In genomic region chr17:7079558-7079957, GRCm38 (mm10) we compare ENCODE assay signal across 8 mouse cellular contexts. TPM values are rescaled to one million over a fixed set of nuclear protein-coding genes. Genes with fewer than 3 reads are reported as not detected.
DNase-seq lines count a peak whose midpoint lies in the region.

No protein-coding gene starts in this region.

- peak; percentile 23 for DNase-seq in adrenal gland, adult 8-10 months
- DNase-seq in cerebellum, postnatal 4 days (ENCODE audit: low spot score in 2 of 2) = peak; percentile 31 to 68
- DNase-seq in heart, adult 11 months = peak; percentile 80
- DNase-seq in kidney, adult 8-10 months = peak; percentile 14 to 60
- DNase-seq in layer of hippocampus, postnatal 36 days = peak; percentile 30 to 56
- DNase-seq in lung, postnatal 14 days = peak; percentile 78
- DNase-seq in right cerebral cortex, postnatal 14 days = peak; percentile 69
- DNase-seq in thymus, postnatal 4 days = peak; percentile 85

RNA-seq across cellular contexts. Expression of gene Gm1604a, which starts 54.2 kb away (rescaled TPM):
- not detected for total RNA-seq in adrenal gland, adult 8-10 months (2022)
- 1 to 10 TPM; 1.5 to 1.8 TPM for total RNA-seq in layer of hippocampus, postnatal 36 days (2021)

Comparison
In these comparisons a context has a peak if more than half of its experiments do, and no peak if none do; other contexts are left out.
1. Peak in every context shown above with its lines: DNase-seq.
2. DNase-seq: peak in every context shown above with its lines; median percentile 85 in thymus, postnatal 4 days; 80 in heart, adult 11 months; 78 in lung, postnatal 14 days; 69 in right cerebral cortex, postnatal 14 days; 50 in cerebellum, postnatal 4 days; 43 in layer of hippocampus, postnatal 36 days; 37 in kidney, adult 8-10 months; 23 in adrenal gland, adult 8-10 months.